Mouse (Mus musculus): ENCODE results near the gene Ripk4. TPM values are rescaled to one million over a fixed set of nuclear protein-coding genes. Genes with fewer than 3 reads are reported as not detected.

The Ripk4 gene
- total RNA-seq, 1 experiment, result 8.0 TPM

DNA sequence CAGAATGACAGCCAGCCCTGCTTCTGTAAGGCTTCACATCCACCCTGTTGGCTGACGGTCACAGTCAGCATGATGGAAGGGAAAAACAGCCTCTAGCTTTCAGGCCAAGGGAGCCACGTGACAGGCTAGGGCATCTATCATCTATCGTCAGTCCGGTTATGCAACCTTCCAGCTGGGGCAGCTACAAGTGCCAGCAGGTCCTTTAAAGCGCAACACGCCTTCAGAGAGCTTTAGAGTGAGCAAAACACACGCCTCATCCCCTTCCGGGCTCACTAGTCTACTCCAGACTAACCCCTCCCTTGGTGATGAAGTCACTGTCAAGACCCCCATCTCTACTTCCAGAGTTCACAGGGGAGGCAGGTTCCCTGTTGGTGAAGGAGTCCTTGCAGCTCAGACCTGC is 11.7 kb downstream of the Ripk4 start:
- no peaks in the 10 kb centered on the region for H3K9me3 ChIP-seq (ENCODE audit: control insufficient read depth, insufficient read depth, low read depth, low read length)
- no peak overlapping the region for H3K4me3 ChIP-seq (ENCODE audit: insufficient read depth in 1 of 2, low read depth in 1 of 2, low read length in 2 of 2, poor library complexity in 1 of 2, severe bottlenecking in 1 of 2)
- peaks cover 4% of the 10 kb centered on the region; the same call in 1 of the 2 replicates for H3K36me3 ChIP-seq (ENCODE audit: control insufficient read depth, insufficient read depth, low read length, poor library complexity, severe bottlenecking)
- H3K27ac ChIP-seq (ENCODE audit: insufficient read depth, low read depth, low read length, poor library complexity, severe bottlenecking), result no peak overlapping the region
- DNase-seq (ENCODE audit: low read depth, low spot score), result no peak
- in situ Hi-C loops (cut with MboI; ENCODE audit: low sequenced_read_pairs in 2 of 2, unreplicated experiment in 2 of 2), result no loop called here
- no peak overlapping the region for H3K9ac ChIP-seq (ENCODE audit: insufficient read depth, low read depth, low read length, poor library complexity, severe bottlenecking)
- H3K4me1 ChIP-seq (ENCODE audit: control insufficient read depth in 2 of 2, insufficient read depth in 2 of 2, low read length in 2 of 2, poor library complexity in 1 of 2), result peaks cover 0 to 5% of the 10 kb centered on the region in 2 experiments; a peak in 1 of 4 replicates
- TF ChIP-seq ZC3H11A (IDR thresholded peaks at IDR 0.05; ENCODE audit: borderline replicate concordance, low read depth, low read length) (no peak), CHD2 (IDR thresholded peaks at IDR 0.05; ENCODE audit: low read depth, low read length) (no peak), MAFK (IDR thresholded peaks at IDR 0.05; ENCODE audit: insufficient read depth, low read depth, low read length) (no peak), HCFC1 (IDR thresholded peaks at IDR 0.05; ENCODE audit: borderline replicate concordance, insufficient read depth, low read length) (no peak), ZNF384 (IDR thresholded peaks at IDR 0.05; ENCODE audit: low read depth, low read length) (no peak)

DNA sequence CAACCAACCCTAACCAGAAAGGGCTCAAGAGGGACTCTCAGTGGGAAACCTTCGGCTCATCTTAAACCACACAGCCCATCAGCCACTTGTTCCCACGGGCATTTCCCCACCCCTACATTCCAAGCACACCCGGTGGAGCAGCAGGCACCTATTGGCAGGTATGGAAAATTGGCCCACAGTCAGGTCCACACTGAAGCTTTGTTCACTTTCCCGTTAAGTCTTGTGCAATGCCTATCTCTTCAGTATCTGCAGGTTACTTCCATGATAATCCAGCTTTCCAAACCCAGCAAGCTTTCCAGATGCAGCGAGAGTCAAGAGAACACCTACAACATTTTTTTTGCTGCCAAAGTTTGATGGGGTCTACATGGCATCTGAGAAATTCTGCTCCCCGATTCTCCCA is 15.2 kb downstream of the Ripk4 start:
- no peak overlapping the region for H3K9ac ChIP-seq (ENCODE audit: insufficient read depth, low read depth, low read length, poor library complexity, severe bottlenecking)
- TF ChIP-seq ZNF384 (IDR thresholded peaks at IDR 0.05; ENCODE audit: low read depth, low read length) (no peak), ZC3H11A (IDR thresholded peaks at IDR 0.05; ENCODE audit: borderline replicate concordance, low read depth, low read length) (no peak), HCFC1 (IDR thresholded peaks at IDR 0.05; ENCODE audit: borderline replicate concordance, insufficient read depth, low read length) (no peak), MAFK (IDR thresholded peaks at IDR 0.05; ENCODE audit: insufficient read depth, low read depth, low read length) (no peak), CHD2 (IDR thresholded peaks at IDR 0.05; ENCODE audit: low read depth, low read length) (no peak)
- H3K4me3 ChIP-seq (ENCODE audit: insufficient read depth in 1 of 2, low read depth in 1 of 2, low read length in 2 of 2, poor library complexity in 1 of 2, severe bottlenecking in 1 of 2), result no peak overlapping the region
- in situ Hi-C loops (cut with MboI; ENCODE audit: low sequenced_read_pairs in 2 of 2, unreplicated experiment in 2 of 2), result no loop called here
- no peak for DNase-seq (ENCODE audit: low read depth, low spot score)
- H3K9me3 ChIP-seq (ENCODE audit: control insufficient read depth, insufficient read depth, low read depth, low read length), result no peaks in the 10 kb centered on the region
- H3K27ac ChIP-seq (ENCODE audit: insufficient read depth, low read depth, low read length, poor library complexity, severe bottlenecking), result no peak overlapping the region
- peaks cover 15% of the 10 kb centered on the region; the same call in 1 of the 2 replicates for H3K36me3 ChIP-seq (ENCODE audit: control insufficient read depth, insufficient read depth, low read length, poor library complexity, severe bottlenecking)
- peaks cover 0 to 5% of the 10 kb centered on the region in 2 experiments; a peak in 1 of 4 replicates for H3K4me1 ChIP-seq (ENCODE audit: control insufficient read depth in 2 of 2, insufficient read depth in 2 of 2, low read length in 2 of 2, poor library complexity in 1 of 2)

DNA sequence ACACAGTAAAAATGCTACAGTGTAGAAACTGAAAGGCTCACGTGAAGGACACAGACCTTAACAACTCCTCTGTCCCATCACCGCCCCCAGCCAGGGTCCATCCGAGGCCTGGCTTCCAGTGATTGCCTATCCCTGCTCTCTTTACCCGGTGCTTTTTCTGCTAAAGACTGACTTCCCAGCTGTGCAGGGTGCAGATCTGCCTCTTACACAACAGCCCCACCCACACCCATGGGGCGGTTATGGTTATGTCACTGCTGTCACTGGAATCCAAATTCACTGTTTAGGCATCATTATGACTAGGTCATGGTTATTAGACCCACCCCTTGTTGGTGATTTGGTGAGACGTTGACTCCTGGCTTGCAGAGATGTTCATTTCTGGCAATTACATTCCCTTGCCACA is 25.6 kb downstream of the Ripk4 start:
- Histone ChIP-seq H3K4me3 (ENCODE audit: insufficient read depth in 1 of 2, low read depth in 1 of 2, low read length in 2 of 2, poor library complexity in 1 of 2, severe bottlenecking in 1 of 2) (no peak overlapping the region), H3K27ac (ENCODE audit: insufficient read depth, low read depth, low read length, poor library complexity, severe bottlenecking) (no peak overlapping the region), H3K36me3 (ENCODE audit: control insufficient read depth, insufficient read depth, low read length, poor library complexity, severe bottlenecking) (peaks cover 4% of the 10 kb centered on the region), H3K4me1 (ENCODE audit: control insufficient read depth in 2 of 2, insufficient read depth in 2 of 2, low read length in 2 of 2, poor library complexity in 1 of 2) (no peaks in the 10 kb centered on the region), H3K9ac (ENCODE audit: insufficient read depth, low read depth, low read length, poor library complexity, severe bottlenecking) (no peak overlapping the region), H3K9me3 (ENCODE audit: control insufficient read depth, insufficient read depth, low read depth, low read length) (no peaks in the 10 kb centered on the region)
- TF ChIP-seq MAFK (IDR thresholded peaks at IDR 0.05; ENCODE audit: insufficient read depth, low read depth, low read length) (no peak), ZNF384 (IDR thresholded peaks at IDR 0.05; ENCODE audit: low read depth, low read length) (no peak), ZC3H11A (IDR thresholded peaks at IDR 0.05; ENCODE audit: borderline replicate concordance, low read depth, low read length) (no peak), CHD2 (IDR thresholded peaks at IDR 0.05; ENCODE audit: low read depth, low read length) (no peak), HCFC1 (IDR thresholded peaks at IDR 0.05; ENCODE audit: borderline replicate concordance, insufficient read depth, low read length) (no peak)
- in situ Hi-C loops (cut with MboI; ENCODE audit: low sequenced_read_pairs in 2 of 2, unreplicated experiment in 2 of 2), result no loop called here
- DNase-seq (ENCODE audit: low read depth, low spot score), result no peak

DNA sequence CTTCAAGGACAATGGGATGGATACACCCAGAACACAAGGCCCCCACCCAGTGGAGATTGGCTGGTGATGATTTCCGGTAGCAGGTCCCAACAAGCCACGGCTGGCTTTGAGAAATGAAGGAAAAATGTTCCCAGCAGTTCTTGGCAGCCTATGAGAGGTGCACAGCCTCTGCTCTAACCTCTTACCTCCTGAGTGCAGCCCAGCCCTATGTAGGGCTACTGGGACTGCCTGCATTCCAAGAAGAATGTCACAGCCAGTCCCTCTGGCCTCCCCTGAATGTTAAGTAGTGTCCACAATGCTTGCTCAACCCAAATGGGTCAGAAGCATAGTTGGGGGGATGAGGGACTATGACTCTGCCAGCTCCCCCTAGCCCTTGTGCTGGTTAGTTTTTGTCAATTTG is 27.0 kb downstream of the Ripk4 start:
- no peaks in the 10 kb centered on the region for H3K36me3 ChIP-seq (ENCODE audit: control insufficient read depth, insufficient read depth, low read length, poor library complexity, severe bottlenecking)
- DNase-seq (ENCODE audit: low read depth, low spot score), result no peak
- H3K4me3 ChIP-seq (ENCODE audit: insufficient read depth in 1 of 2, low read depth in 1 of 2, low read length in 2 of 2, poor library complexity in 1 of 2, severe bottlenecking in 1 of 2), result no peak overlapping the region
- in situ Hi-C loops (cut with MboI; ENCODE audit: low sequenced_read_pairs in 2 of 2, unreplicated experiment in 2 of 2), result no loop called here
- no peak overlapping the region for H3K9ac ChIP-seq (ENCODE audit: insufficient read depth, low read depth, low read length, poor library complexity, severe bottlenecking)
- TF ChIP-seq ZC3H11A (IDR thresholded peaks at IDR 0.05; ENCODE audit: borderline replicate concordance, low read depth, low read length), result no peak
- TF ChIP-seq HCFC1 (IDR thresholded peaks at IDR 0.05; ENCODE audit: borderline replicate concordance, insufficient read depth, low read length), result no peak
- TF ChIP-seq ZNF384 (IDR thresholded peaks at IDR 0.05; ENCODE audit: low read depth, low read length), result no peak
- no peak for TF ChIP-seq MAFK (IDR thresholded peaks at IDR 0.05; ENCODE audit: insufficient read depth, low read depth, low read length)
- no peak for TF ChIP-seq CHD2 (IDR thresholded peaks at IDR 0.05; ENCODE audit: low read depth, low read length)
- no peak overlapping the region for H3K27ac ChIP-seq (ENCODE audit: insufficient read depth, low read depth, low read length, poor library complexity, severe bottlenecking)
- no peaks in the 10 kb centered on the region for H3K9me3 ChIP-seq (ENCODE audit: control insufficient read depth, insufficient read depth, low read depth, low read length)
- no peaks in the 10 kb centered on the region for H3K4me1 ChIP-seq (ENCODE audit: control insufficient read depth in 2 of 2, insufficient read depth in 2 of 2, low read length in 2 of 2, poor library complexity in 1 of 2)

Measured in ES-E14 (cell line).